Mouse (Mus musculus) ovary, postnatal 36 days (tissue): Measurements from ENCODE around the gene Scarb2.

Experiments used
- DNase-seq: peaks from one replicate; pipeline ENCODE4 v3.0.0; 2022; ENCODE audit warnings: low spot score, mixed read lengths

Scarb2 gene

GRCm38 (mm10) chr5:92435025-92435584 is 71.5 kb downstream of the Scarb2 start, which contains the start of gene Nup54:
TSS of gene Nup54 (minus strand) at chr5:92435219.
- peak; percentile 92 for DNase-seq

- DNase-seq, result no peak
These were observed 72.1 kb downstream of the Scarb2 start for GRCm38 (mm10) chr5:92434571-92434985.

- no peak for DNase-seq
These were observed 72.6 kb downstream of the Scarb2 start for GRCm38 (mm10) chr5:92434070-92434469.

GRCm38 (mm10) chr5:92431611-92432010 is 75.0 kb downstream of the Scarb2 start:
- DNase-seq, result no peak

- no peak for DNase-seq
These were observed 75.9 kb downstream of the Scarb2 start for GRCm38 (mm10) chr5:92430723-92431122.

- no peak for DNase-seq
These were observed 82.5 kb downstream of the Scarb2 start for GRCm38 (mm10) chr5:92424126-92424525.

GRCm38 (mm10) chr5:92413982-92414375 is 92.7 kb downstream of the Scarb2 start:
- no peak for DNase-seq

- no peak for DNase-seq
These were observed 93.2 kb downstream of the Scarb2 start for GRCm38 (mm10) chr5:92413271-92413981.

- no peak for DNase-seq
These were observed 95.0 kb downstream of the Scarb2 start for GRCm38 (mm10) chr5:92411461-92412140.

GRCm38 (mm10) chr5:92410486-92410885 is 96.1 kb downstream of the Scarb2 start:
- DNase-seq, result no peak

GRCm38 (mm10) chr5:92409361-92410155 is 97.1 kb downstream of the Scarb2 start:
- DNase-seq, result no peak

GRCm38 (mm10) chr5:92404400-92404678 is 102.3 kb downstream of the Scarb2 start:
- DNase-seq, result no peak

GRCm38 (mm10) chr5:92403562-92404399 is 102.9 kb downstream of the Scarb2 start:
- no peak for DNase-seq

- DNase-seq, result no peak
These were observed 103.8 kb downstream of the Scarb2 start for GRCm38 (mm10) chr5:92402816-92403215.

GRCm38 (mm10) chr5:92398153-92398552 is 108.5 kb downstream of the Scarb2 start:
- DNase-seq, result peak; percentile 66

- no peak for DNase-seq
These were observed 110.2 kb downstream of the Scarb2 start for GRCm38 (mm10) chr5:92396476-92396875.

GRCm38 (mm10) chr5:92395764-92396163 is 110.9 kb downstream of the Scarb2 start:
- no peak for DNase-seq

GRCm38 (mm10) chr5:92393863-92394262 is 112.8 kb downstream of the Scarb2 start:
- no peak for DNase-seq

GRCm38 (mm10) chr5:92392542-92392941 is 114.1 kb downstream of the Scarb2 start:
- DNase-seq, result no peak
